Mouse (Mus musculus): ENCODE measurements around the gene Bmp8b.

DNA sequence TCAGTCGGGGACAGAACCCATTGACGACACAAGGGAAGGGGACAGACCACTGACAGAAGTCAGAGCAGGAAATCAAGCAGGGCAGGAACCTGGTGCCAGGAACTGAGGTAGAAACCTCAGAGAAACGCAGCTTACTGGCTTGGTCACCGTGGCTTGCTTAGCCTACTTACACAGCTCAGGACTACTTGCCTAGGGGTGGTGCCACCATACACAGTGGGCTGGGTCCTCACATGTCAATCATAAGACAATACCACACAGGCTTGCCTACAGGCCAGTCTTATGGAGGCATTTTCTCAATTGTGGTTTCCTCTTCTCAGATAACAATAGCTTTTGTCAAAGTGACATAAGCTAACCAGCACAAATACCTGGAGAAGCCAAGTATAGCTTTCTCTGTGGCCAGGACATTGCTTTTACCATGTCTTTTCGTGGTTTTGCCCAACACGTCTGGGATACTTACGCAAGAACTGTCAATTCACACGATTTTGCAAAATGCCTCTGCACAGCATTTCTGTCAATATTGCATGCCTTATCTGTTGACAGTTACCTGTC, 7.3 kb downstream of the Bmp8b start:
- TF ChIP-seq CTCF (IDR thresholded peaks at IDR 0.05; ENCODE audit: extremely low read depth, insufficient read depth, low read length) (no peak), POLR2A (IDR thresholded peaks at IDR 0.05; ENCODE audit: extremely low read depth, insufficient read depth, low read length) (no peak)
